Mouse (Mus musculus) CH12.LX (cell line): ENCODE results near the gene Dnaja1.

Experiments
- CHD1 ChIP-seq: IDR thresholded peaks from 2 replicates; pipeline ENCODE4 v1.6.1; 2012; ENCODE audit warnings: low read depth, low read length, improper control_type of control experiment, inconsistent platforms
- CTCF ChIP-seq, 2 experiments: IDR thresholded peaks in 1 of 2; conservative IDR thresholded peaks in 1 of 2; 2 replicates each; pipeline ENCODE4 v1.5.1; 2011 to 2012; ENCODE audit warnings: low read depth in 2 of 2, low read length in 2 of 2, improper control_type of control experiment in 1 of 2, inconsistent platforms in 1 of 2, mild to moderate bottlenecking in 1 of 2, moderate library complexity in 1 of 2
- HCFC1 ChIP-seq: IDR thresholded peaks from 2 replicates; pipeline ENCODE4 v1.6.1; 2012; ENCODE audit warnings: low read depth, mild to moderate bottlenecking, inconsistent platforms, low read length, improper control_type of control experiment
- MAFK ChIP-seq: IDR thresholded peaks from 2 replicates; pipeline ENCODE4 v1.6.1; 2011; ENCODE audit warnings: low read length, improper control_type of control experiment; ENCODE audit not compliant: insufficient replicate concordance
- USF1 ChIP-seq: IDR thresholded peaks from 2 replicates; pipeline ENCODE4 v1.6.1; 2014; ENCODE audit warnings: low read depth, mild to moderate bottlenecking, inconsistent platforms, low read length, improper control_type of control experiment

DNA sequence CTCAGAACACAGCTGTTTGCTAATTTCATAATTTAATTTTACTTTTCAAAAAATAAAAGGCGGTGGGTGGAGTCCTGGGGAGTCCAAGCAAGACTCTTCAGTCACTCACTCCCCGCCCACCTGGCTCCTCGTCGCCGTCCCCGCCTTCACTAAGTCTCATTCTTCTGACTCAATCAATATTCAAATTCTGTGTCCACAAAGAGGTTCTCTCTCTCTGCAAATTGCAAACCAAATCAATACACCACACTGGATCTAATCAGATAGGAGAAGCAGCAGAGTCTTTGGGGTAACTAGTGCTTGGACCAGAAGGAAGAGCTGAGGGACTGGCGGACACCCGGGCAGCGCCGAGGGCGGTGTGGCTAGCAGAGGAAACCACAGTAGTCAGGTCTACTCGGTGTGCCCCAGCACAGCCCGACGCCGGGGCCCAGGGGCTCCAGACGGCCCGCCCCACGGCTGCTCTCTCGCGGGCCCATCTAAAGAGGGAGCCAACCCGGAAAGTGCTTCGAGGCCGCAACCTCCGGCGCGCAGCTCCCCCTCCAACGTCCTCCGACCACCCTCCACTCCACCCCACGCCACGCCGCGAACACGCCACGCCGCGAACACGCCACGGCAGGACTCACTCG lies 35.3 kb downstream of the Dnaja1 start:
- no peak for TF ChIP-seq USF1
- TF ChIP-seq CTCF (conservative IDR thresholded peaks at IDR 0.05 in 1 of 2, IDR thresholded peaks at IDR 0.05 in 1 of 2; ENCODE audit: low read depth in 2 of 2, low read length in 2 of 2): no peak
- no peak for TF ChIP-seq HCFC1
- no peak for TF ChIP-seq CHD1
- no peak for TF ChIP-seq MAFK
